Mouse (Mus musculus): ENCODE data around the gene Crbn. TPM values are rescaled to one million over a fixed set of nuclear protein-coding genes. Genes with fewer than 3 reads are reported as not detected.

The Crbn gene
- polyA plus RNA-seq, 1 experiment from 2014 or later = 26.3 TPM

DNA sequence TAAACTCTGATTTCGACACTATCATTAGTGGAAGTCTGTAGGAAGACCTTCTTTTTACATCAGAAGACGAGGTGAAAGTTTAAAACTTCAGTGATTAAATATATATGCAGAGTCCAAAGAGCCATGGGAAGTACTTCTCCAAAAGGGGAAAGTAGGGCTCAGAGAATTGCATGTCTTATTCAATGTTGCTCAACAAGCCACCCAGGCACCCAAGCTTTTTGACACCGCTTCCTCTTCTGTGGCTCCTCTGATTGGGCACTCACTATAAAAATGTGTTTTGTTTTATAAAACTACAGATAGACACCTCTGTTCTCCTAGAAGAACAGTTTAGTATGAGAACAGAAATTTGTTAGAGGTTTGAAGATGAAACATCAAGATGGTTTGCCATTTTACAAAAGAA is 20.0 kb upstream of the Crbn start:
- ATAC-seq (ENCODE audit: low FRiP score, low TSS enrichment) = no peak
- Histone ChIP-seq H3K4me2 (replicated peaks; ENCODE audit: low read depth) (no peak overlapping the region), H3K9me3 (ENCODE audit: control insufficient read depth, low read length) (no peaks in the 10 kb centered on the region), H3K4me1 (replicated peaks; ENCODE audit: control insufficient read depth, insufficient read depth) (no peaks in the 10 kb centered on the region), H3K36me3 (ENCODE audit: control insufficient read depth, insufficient read depth, low read length) (no peaks in the 10 kb centered on the region), H3K27me3 (ENCODE audit: control insufficient read depth, insufficient read depth, low read length) (no peaks in the 10 kb centered on the region), H3K9ac (ENCODE audit: low read length) (no peak overlapping the region), H3K4me3 (ENCODE audit: low read depth, low read length) (no peak overlapping the region), H3K27ac (replicated peaks) (no peak overlapping the region)
- no peak for TF ChIP-seq EP300 (optimal IDR thresholded peaks at IDR 0.05)
- no peak for TF ChIP-seq CTCF (IDR thresholded peaks at IDR 0.05; ENCODE audit: low read depth)
- DNase-seq (ENCODE audit: low spot score) = no peak
- whole genome bisulfite sequencing = 75% methylated on average over 3 of the region's 3 CpGs

- Histone ChIP-seq H3K27ac (replicated peaks) (no peak overlapping the region), H3K9ac (ENCODE audit: low read length) (no peak overlapping the region), H3K4me3 (ENCODE audit: low read depth, low read length) (no peak overlapping the region), H3K4me2 (replicated peaks; ENCODE audit: low read depth) (no peak overlapping the region), H3K4me1 (replicated peaks; ENCODE audit: control insufficient read depth, insufficient read depth) (no peaks in the 10 kb centered on the region), H3K36me3 (ENCODE audit: control insufficient read depth, insufficient read depth, low read length) (no peaks in the 10 kb centered on the region), H3K9me3 (ENCODE audit: control insufficient read depth, low read length) (no peaks in the 10 kb centered on the region), H3K27me3 (ENCODE audit: control insufficient read depth, insufficient read depth, low read length) (no peaks in the 10 kb centered on the region)
- TF ChIP-seq EP300 (optimal IDR thresholded peaks at IDR 0.05) (no peak), CTCF (IDR thresholded peaks at IDR 0.05; ENCODE audit: low read depth) (no peak)
- DNase-seq (ENCODE audit: low spot score) (no peak), ATAC-seq (ENCODE audit: low FRiP score, low TSS enrichment) (no peak)
These were observed 19.4 kb upstream of the Crbn start for GRCm38 (mm10) chr6:106819246-106819645.

DNA sequence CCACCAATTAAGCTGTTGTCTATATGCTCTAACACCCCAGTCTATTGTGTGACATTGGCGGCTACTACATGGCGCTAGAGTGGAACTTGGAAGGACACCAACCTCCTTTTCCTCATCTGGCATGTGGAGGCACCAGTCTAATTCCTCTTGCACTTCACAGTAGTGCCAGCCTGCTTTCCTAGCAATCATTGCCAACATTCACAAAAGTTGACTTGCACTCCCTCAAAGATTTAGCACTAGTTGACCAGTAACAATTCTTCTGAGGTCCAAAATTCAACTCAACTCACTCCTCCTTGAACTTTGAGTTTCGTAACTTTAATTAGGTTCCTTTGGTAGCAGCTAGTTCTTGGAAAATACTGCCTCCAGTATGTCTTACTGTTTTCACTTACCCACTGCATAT is 10.8 kb upstream of the Crbn start:
- no peak overlapping the region for H3K4me2 ChIP-seq (replicated peaks; ENCODE audit: low read depth)
- WGBS = 77% methylated on average over 3 of the region's 3 CpGs
- TF ChIP-seq EP300 (optimal IDR thresholded peaks at IDR 0.05) (no peak), CTCF (IDR thresholded peaks at IDR 0.05; ENCODE audit: low read depth) (no peak)
- no peaks in the 10 kb centered on the region for H3K4me1 ChIP-seq (replicated peaks; ENCODE audit: control insufficient read depth, insufficient read depth)
- DNase-seq (ENCODE audit: low spot score) (no peak), ATAC-seq (ENCODE audit: low FRiP score, low TSS enrichment) (no peak)
- H3K27ac ChIP-seq (replicated peaks) = no peak overlapping the region
- no peaks in the 10 kb centered on the region for H3K9me3 ChIP-seq (ENCODE audit: control insufficient read depth, low read length)
- H3K4me3 ChIP-seq (ENCODE audit: low read depth, low read length) = no peak overlapping the region
- H3K27me3 ChIP-seq (ENCODE audit: control insufficient read depth, insufficient read depth, low read length) = no peaks in the 10 kb centered on the region
- no peak overlapping the region for H3K9ac ChIP-seq (ENCODE audit: low read length)
- no peaks in the 10 kb centered on the region for H3K36me3 ChIP-seq (ENCODE audit: control insufficient read depth, insufficient read depth, low read length)

DNA sequence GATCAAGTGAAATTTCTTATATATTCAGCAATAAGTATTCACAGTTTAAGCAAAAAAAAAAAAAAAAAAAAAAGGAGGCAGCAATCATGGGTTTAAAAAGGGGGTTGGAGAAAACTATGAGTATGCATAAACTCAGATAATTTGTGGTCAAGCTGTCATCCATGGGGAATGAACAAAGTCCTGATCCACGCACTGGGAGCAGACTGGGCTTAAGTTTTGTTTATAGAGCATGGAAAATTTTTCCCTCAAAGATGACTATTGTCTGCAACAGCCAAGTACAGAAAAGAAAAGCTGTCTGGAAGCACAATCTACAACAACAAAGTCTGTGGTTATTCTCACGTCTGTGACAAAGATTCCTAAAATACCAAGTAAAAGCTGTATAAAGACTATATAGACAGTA is 9.3 kb upstream of the Crbn start:
- ATAC-seq (ENCODE audit: low FRiP score, low TSS enrichment) (no peak), DNase-seq (ENCODE audit: low spot score) (no peak)
- Histone ChIP-seq H3K4me3 (ENCODE audit: low read depth, low read length) (no peak overlapping the region), H3K9me3 (ENCODE audit: control insufficient read depth, low read length) (no peaks in the 10 kb centered on the region), H3K4me1 (replicated peaks; ENCODE audit: control insufficient read depth, insufficient read depth) (no peaks in the 10 kb centered on the region), H3K4me2 (replicated peaks; ENCODE audit: low read depth) (no peak overlapping the region), H3K9ac (ENCODE audit: low read length) (no peak overlapping the region), H3K27ac (replicated peaks) (no peak overlapping the region), H3K36me3 (ENCODE audit: control insufficient read depth, insufficient read depth, low read length) (no peaks in the 10 kb centered on the region), H3K27me3 (ENCODE audit: control insufficient read depth, insufficient read depth, low read length) (no peaks in the 10 kb centered on the region)
- WGBS = 29% methylated on average over 2 of the region's 2 CpGs
- TF ChIP-seq CTCF (IDR thresholded peaks at IDR 0.05; ENCODE audit: low read depth) = no peak
- no peak for TF ChIP-seq EP300 (optimal IDR thresholded peaks at IDR 0.05)

DNA sequence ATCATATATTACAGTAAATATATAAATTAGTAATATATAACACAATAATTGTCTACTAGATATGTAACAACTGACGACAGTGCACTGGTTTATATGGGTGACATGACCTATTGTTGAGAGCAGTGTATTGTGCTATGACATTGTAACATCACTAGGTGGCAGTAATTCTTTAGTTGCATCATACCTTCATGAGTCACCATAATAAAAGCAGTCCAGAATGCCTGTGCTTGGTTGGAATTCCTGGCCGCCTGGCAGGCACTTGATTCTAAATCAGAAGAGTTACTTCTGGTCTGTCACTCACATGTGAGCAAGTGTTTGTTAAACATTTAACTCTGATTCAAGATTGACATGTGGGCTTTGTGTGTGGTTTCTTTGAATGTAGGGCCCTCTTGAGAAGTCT is 5.0 kb upstream of the Crbn start:
- H3K9ac ChIP-seq (ENCODE audit: low read length) = no peak overlapping the region
- no peak overlapping the region for H3K27ac ChIP-seq (replicated peaks)
- H3K27me3 ChIP-seq (ENCODE audit: control insufficient read depth, insufficient read depth, low read length) = no peaks in the 10 kb centered on the region
- TF ChIP-seq EP300 (optimal IDR thresholded peaks at IDR 0.05) = no peak
- peak; percentile 73 for TF ChIP-seq CTCF (IDR thresholded peaks at IDR 0.05; ENCODE audit: low read depth)
- H3K36me3 ChIP-seq (ENCODE audit: control insufficient read depth, insufficient read depth, low read length) = no peaks in the 10 kb centered on the region
- DNase-seq (ENCODE audit: low spot score) = no peak
- H3K4me1 ChIP-seq (replicated peaks; ENCODE audit: control insufficient read depth, insufficient read depth) = no peaks in the 10 kb centered on the region
- no peak overlapping the region for H3K4me2 ChIP-seq (replicated peaks; ENCODE audit: low read depth)
- ATAC-seq (ENCODE audit: low FRiP score, low TSS enrichment) = peak; percentile 76; the same call in 1 of the 2 replicates
- no peaks in the 10 kb centered on the region for H3K9me3 ChIP-seq (ENCODE audit: control insufficient read depth, low read length)
- H3K4me3 ChIP-seq (ENCODE audit: low read depth, low read length) = no peak overlapping the region
- 33% methylated on average over 2 of the region's 2 CpGs for WGBS

- Histone ChIP-seq H3K27ac (replicated peaks) (no peak overlapping the region), H3K4me2 (replicated peaks; ENCODE audit: low read depth) (0 out of 2 replicates have a peak overlapping the region, but pooled peaks have one; percentile 11), H3K9me3 (ENCODE audit: control insufficient read depth, low read length) (no peaks in the 10 kb centered on the region), H3K4me1 (replicated peaks; ENCODE audit: control insufficient read depth, insufficient read depth) (0 out of 2 replicates have a peak, but pooled peaks cover 3% of the 10 kb centered on the region), H3K36me3 (ENCODE audit: control insufficient read depth, insufficient read depth, low read length) (no peaks in the 10 kb centered on the region), H3K9ac (ENCODE audit: low read length) (no peak overlapping the region), H3K4me3 (ENCODE audit: low read depth, low read length) (peak overlapping the region; percentile 90; the same call in 1 of the 2 replicates), H3K27me3 (ENCODE audit: control insufficient read depth, insufficient read depth, low read length) (no peaks in the 10 kb centered on the region)
- TF ChIP-seq CTCF (IDR thresholded peaks at IDR 0.05; ENCODE audit: low read depth) (no peak), EP300 (optimal IDR thresholded peaks at IDR 0.05) (no peak)
- DNase-seq (ENCODE audit: low spot score) (no peak), ATAC-seq (ENCODE audit: low FRiP score, low TSS enrichment) (no peak)
- WGBS = 52% methylated on average over 5 of the region's 5 CpGs
These were observed 315 bp upstream of the Crbn start for GRCm38 (mm10) chr6:106800227-106800557.
